Mouse (Mus musculus) CH12.LX (cell line): Measurements from ENCODE around the gene N4bp2l1.

Source experiments
- CHD1 ChIP-seq: IDR thresholded peaks from 2 replicates; pipeline ENCODE4 v1.6.1; 2012; ENCODE audit warnings: low read depth, low read length, improper control_type of control experiment, inconsistent platforms
- CTCF ChIP-seq, 2 experiments: IDR thresholded peaks in 1 of 2; conservative IDR thresholded peaks in 1 of 2; 2 replicates each; pipeline ENCODE4 v1.5.1; 2011 to 2012; ENCODE audit warnings: low read depth in 2 of 2, low read length in 2 of 2, improper control_type of control experiment in 1 of 2, inconsistent platforms in 1 of 2, mild to moderate bottlenecking in 1 of 2, moderate library complexity in 1 of 2
- ELF1 ChIP-seq: IDR thresholded peaks from 2 replicates; pipeline ENCODE4 v1.6.1; 2014; ENCODE audit warnings: low read depth, mild to moderate bottlenecking, inconsistent platforms, low read length, improper control_type of control experiment
- EP300 ChIP-seq: IDR thresholded peaks from 2 replicates; pipeline ENCODE4 v1.6.1; 2011; ENCODE audit warnings: low read length, improper control_type of control experiment
- HCFC1 ChIP-seq: IDR thresholded peaks from 2 replicates; pipeline ENCODE4 v1.6.1; 2012; ENCODE audit warnings: low read depth, mild to moderate bottlenecking, inconsistent platforms, low read length, improper control_type of control experiment
- MYC ChIP-seq: IDR thresholded peaks from 2 replicates; pipeline ENCODE4 v1.6.1; 2011; ENCODE audit warnings: low read depth, mild to moderate bottlenecking, improper control_type of control experiment, low read length
- POLR2A ChIP-seq: IDR thresholded peaks from 2 replicates; pipeline ENCODE4 v1.6.1; 2011; ENCODE audit warnings: low read depth, mild to moderate bottlenecking, improper control_type of control experiment, low read length
- POLR2AphosphoS2 ChIP-seq: IDR thresholded peaks from 2 replicates; pipeline ENCODE4 v1.6.1; 2011; ENCODE audit warnings: low read depth, low read length, improper control_type of control experiment
- TCF12 ChIP-seq: IDR thresholded peaks from 2 replicates; pipeline ENCODE4 v1.6.1; 2014; ENCODE audit warnings: low read depth, mild to moderate bottlenecking, inconsistent platforms, low read length, improper control_type of control experiment
- UBTF ChIP-seq: IDR thresholded peaks from 2 replicates; pipeline ENCODE4 v1.6.1; 2012; ENCODE audit warnings: low read depth, mild to moderate bottlenecking, inconsistent platforms, low read length, improper control_type of control experiment, moderate library complexity
- USF1 ChIP-seq: IDR thresholded peaks from 2 replicates; pipeline ENCODE4 v1.6.1; 2014; ENCODE audit warnings: low read depth, mild to moderate bottlenecking, inconsistent platforms, low read length, improper control_type of control experiment

DNA sequence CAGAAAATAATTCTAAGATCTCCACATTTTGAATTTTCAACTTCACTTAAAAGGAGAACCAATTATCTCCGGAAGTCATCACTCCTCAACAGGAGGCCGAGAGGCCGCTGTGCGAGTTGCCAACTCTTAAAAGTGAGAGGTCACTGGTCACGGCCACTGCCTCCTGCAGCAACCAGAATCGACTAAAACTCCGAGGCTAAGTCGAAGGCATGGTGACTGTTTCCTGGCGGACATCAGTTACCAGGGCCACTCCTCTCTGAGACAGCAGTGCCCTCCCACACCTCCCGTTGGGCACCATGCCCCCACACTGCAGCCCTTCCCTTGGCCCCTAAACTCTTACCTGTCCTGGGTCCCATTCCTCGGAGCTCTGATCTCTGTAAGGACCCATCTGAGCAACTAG, 20.2 kb downstream of the N4bp2l1 start:
- TF ChIP-seq POLR2A (no peak), CTCF (conservative IDR thresholded peaks at IDR 0.05 in 1 of 2, IDR thresholded peaks at IDR 0.05 in 1 of 2; ENCODE audit: low read depth in 2 of 2, low read length in 2 of 2) (no peak), EP300 (no peak), HCFC1 (no peak), UBTF (no peak), USF1 (no peak), TCF12 (no peak), POLR2AphosphoS2 (no peak), MYC (no peak), ELF1 (no peak), CHD1 (no peak)
